Mouse (Mus musculus) hematopoietic stem cell, adult 5-6 weeks (primary cell): Measurements from ENCODE around the gene Mybbp1a. TPM values are rescaled to one million over a fixed set of nuclear protein-coding genes. Genes with fewer than 3 reads are reported as not detected.

Experiments
- ATAC-seq, 2 experiments: fragments of 125-278 bp in 1 of 2; replicated peaks in 1 of 2; 2 replicates each; pipeline ENCODE4 v1.8.0; 2016 to 2017; ENCODE audit warnings: inconsistent platforms in 2 of 2, mild to moderate bottlenecking in 2 of 2, moderate number of reproducible peaks in 2 of 2, low read depth in 1 of 2, moderate TSS enrichment in 1 of 2; ENCODE audit not compliant: low FRiP score in 2 of 2, poor library complexity in 2 of 2, severe bottlenecking in 2 of 2, insufficient read depth in 1 of 2, low TSS enrichment in 1 of 2
- total RNA-seq: library from RNA; stranded (forward); fragments of 172-1452, 232-1000 nt; gene quantifications from 2 replicates; pipeline ENCODE4 v1.2.3, GENCODE M21; 2017

Gene Mybbp1a
- total RNA-seq: 145 and 148 TPM in 2 replicates

- ATAC-seq: peak; percentile 93 to 95
Observed at GRCm38 (mm10) chr11:72440965-72441664, at the start of gene Mybbp1a. Mybbp1a (plus strand) TSS chr11:72441355.

- no peak for ATAC-seq
Observed at GRCm38 (mm10) chr11:72393243-72393642, 47.9 kb upstream of the Mybbp1a start.

- no peak for ATAC-seq
Observed at GRCm38 (mm10) chr11:72393669-72394068, 47.5 kb upstream of the Mybbp1a start.

- no peak for ATAC-seq
Observed at GRCm38 (mm10) chr11:72394694-72395093, 46.5 kb upstream of the Mybbp1a start.

GRCm38 (mm10) chr11:72395652-72396051 lies 45.5 kb upstream of the Mybbp1a start:
- ATAC-seq: no peak

- ATAC-seq: no peak
Observed at GRCm38 (mm10) chr11:72396621-72397020, 44.5 kb upstream of the Mybbp1a start.

GRCm38 (mm10) chr11:72397072-72397471 lies 44.1 kb upstream of the Mybbp1a start:
- ATAC-seq: no peak

- no peak for ATAC-seq
Observed at GRCm38 (mm10) chr11:72397811-72398525, 43.2 kb upstream of the Mybbp1a start.

GRCm38 (mm10) chr11:72401068-72401467 lies 40.1 kb upstream of the Mybbp1a start:
- no peak for ATAC-seq

GRCm38 (mm10) chr11:72402017-72402416 lies 39.1 kb upstream of the Mybbp1a start:
- ATAC-seq: no peak

- no peak for ATAC-seq
Observed at GRCm38 (mm10) chr11:72402969-72403368, 38.2 kb upstream of the Mybbp1a start.

- no peak for ATAC-seq
Observed at GRCm38 (mm10) chr11:72405532-72405931, 35.6 kb upstream of the Mybbp1a start.

GRCm38 (mm10) chr11:72406079-72406675 lies 35.0 kb upstream of the Mybbp1a start:
- ATAC-seq: no peak

GRCm38 (mm10) chr11:72407081-72407480 lies 34.1 kb upstream of the Mybbp1a start:
- no peak for ATAC-seq

- ATAC-seq: no peak
Observed at GRCm38 (mm10) chr11:72407574-72407973, 33.6 kb upstream of the Mybbp1a start.

- ATAC-seq: no peak
Observed at GRCm38 (mm10) chr11:72408451-72409170, 32.5 kb upstream of the Mybbp1a start.

GRCm38 (mm10) chr11:72409649-72410385 lies 31.3 kb upstream of the Mybbp1a start:
- no peak for ATAC-seq
